Mouse (Mus musculus) ZHBTc4 (cell line): ENCODE results near the gene Rpl36-ps4.

Source experiments
- DNase-seq: peaks from one replicate; pipeline ENCODE4 v3.0.0-alpha.2; 2011; ENCODE audit warnings: low read depth, low spot score

Rpl36-ps4 gene

GRCm38 (mm10) chr17:87920677-87921076 lies at the start of gene Rpl36-ps4:
Gene Rpl36-ps4 (plus strand): TSS chr17:87920977.
- DNase-seq = no peak

GRCm38 (mm10) chr17:87871461-87872126 lies 49.2 kb upstream of the Rpl36-ps4 start:
- DNase-seq = no peak

- no peak for DNase-seq
These were observed 48.5 kb upstream of the Rpl36-ps4 start for GRCm38 (mm10) chr17:87872286-87872685.

- DNase-seq = no peak
These were observed 47.3 kb upstream of the Rpl36-ps4 start for GRCm38 (mm10) chr17:87873456-87873855.

GRCm38 (mm10) chr17:87873943-87874342 lies 46.8 kb upstream of the Rpl36-ps4 start:
- no peak for DNase-seq

- no peak for DNase-seq
These were observed 45.3 kb upstream of the Rpl36-ps4 start for GRCm38 (mm10) chr17:87875346-87875920.

- DNase-seq = peak; percentile 53
These were observed 44.3 kb upstream of the Rpl36-ps4 start for GRCm38 (mm10) chr17:87876295-87877000.

- DNase-seq = peak; percentile 90
These were observed 43.3 kb upstream of the Rpl36-ps4 start for GRCm38 (mm10) chr17:87877207-87878073.

- no peak for DNase-seq
These were observed 42.0 kb upstream of the Rpl36-ps4 start for GRCm38 (mm10) chr17:87878556-87879483.

GRCm38 (mm10) chr17:87879484-87880225 lies 41.1 kb upstream of the Rpl36-ps4 start:
- no peak for DNase-seq

- DNase-seq = peak; percentile 80
These were observed 38.2 kb upstream of the Rpl36-ps4 start for GRCm38 (mm10) chr17:87882594-87882993.

- DNase-seq = peak; percentile 35
These were observed 23.6 kb upstream of the Rpl36-ps4 start for GRCm38 (mm10) chr17:87897175-87897574.

GRCm38 (mm10) chr17:87900677-87901076 lies 20.1 kb upstream of the Rpl36-ps4 start:
- DNase-seq = no peak

GRCm38 (mm10) chr17:87901163-87901562 lies 19.6 kb upstream of the Rpl36-ps4 start:
- no peak for DNase-seq

- DNase-seq = no peak
These were observed 17.6 kb upstream of the Rpl36-ps4 start for GRCm38 (mm10) chr17:87903213-87903612.

GRCm38 (mm10) chr17:87903725-87904124 lies 17.1 kb upstream of the Rpl36-ps4 start:
- no peak for DNase-seq

- no peak for DNase-seq
These were observed 5.4 kb upstream of the Rpl36-ps4 start for GRCm38 (mm10) chr17:87915386-87915785.

- no peak for DNase-seq
These were observed 2.7 kb upstream of the Rpl36-ps4 start for GRCm38 (mm10) chr17:87918121-87918520.

GRCm38 (mm10) chr17:87934326-87934725 lies 13.5 kb downstream of the Rpl36-ps4 start:
- DNase-seq = peak; percentile 32

GRCm38 (mm10) chr17:87934736-87935135 lies 14.0 kb downstream of the Rpl36-ps4 start:
- peak; percentile 64 for DNase-seq
